Mouse (Mus musculus) embryonic facial prominence, embryonic 13.5 days (tissue): ENCODE results near the gene Cdk18. TPM values are rescaled to one million over a fixed set of nuclear protein-coding genes. Genes with fewer than 3 reads are reported as not detected.
A peak's percentile ranks its signal among the peaks of the same experiment; 100 is the strongest.

ENCODE experiments used
- ATAC-seq: fragments of 200-750 bp; cut with Nextera tagmentation; 2 replicates; pipeline ENCODE4 v1.8.0; 2017; ENCODE audit warnings: low read depth; ENCODE audit not compliant: insufficient number of reproducible peaks, insufficient read depth, low FRiP score, low TSS enrichment
- H3K27ac ChIP-seq: fragments of 300-500 bp; sonication (generic); 2 replicates; pipeline ENCODE4 v1.5.1; 2015; ENCODE audit warnings: moderate library complexity, mild to moderate bottlenecking, inconsistent platforms
- H3K27me3 ChIP-seq: fragments of 300-500 bp; sonication (generic); 2 replicates; pipeline ENCODE4 v1.6.1; 2015; ENCODE audit warnings: mild to moderate bottlenecking, inconsistent platforms
- H3K36me3 ChIP-seq: fragments of 300-500 bp; sonication (generic); 2 replicates; pipeline ENCODE4 v1.6.1; 2015; ENCODE audit warnings: mild to moderate bottlenecking, inconsistent platforms
- H3K4me1 ChIP-seq: fragments of 300-500 bp; sonication (generic); 2 replicates; pipeline ENCODE4 v1.6.1; 2015; ENCODE audit warnings: inconsistent platforms
- H3K4me2 ChIP-seq: fragments of 300-500 bp; sonication (generic); 2 replicates; pipeline ENCODE4 v1.6.1; 2015; ENCODE audit warnings: moderate library complexity, mild to moderate bottlenecking, inconsistent platforms
- H3K4me3 ChIP-seq: fragments of 300-500 bp; sonication (generic); 2 replicates; pipeline ENCODE4 v1.5.1; 2015; ENCODE audit warnings: mild to moderate bottlenecking, inconsistent platforms
- H3K9ac ChIP-seq: fragments of 300-500 bp; sonication (generic); 2 replicates; pipeline ENCODE4 v1.6.1; 2015; ENCODE audit warnings: mild to moderate bottlenecking, inconsistent platforms
- H3K9me3 ChIP-seq: fragments of 300-500 bp; sonication (generic); 2 replicates; pipeline ENCODE4 v1.6.1; 2016; ENCODE audit warnings: inconsistent platforms
- WGBS: fragments of 180-500 bp; shearing (Covaris S2); methylation state at CpG from one replicate; pipeline ENCODE4 v1.1.7; 2015; ENCODE audit warnings: mixed read lengths; 5-methylcytosine and 5-hydroxymethylcytosine counted together
- polyA plus RNA-seq: library from polyadenylated mRNA; unstranded; fragments of >200 nt; fragmentation: Nextera tagmentation; extraction: Ambion mirVana; gene quantifications from 2 replicates; pipeline ENCODE4 v1.2.1, GENCODE M21; 2015

The Cdk18 gene
- polyA plus RNA-seq, 1 experiment from 2014 or later = 2.3 TPM

DNA sequence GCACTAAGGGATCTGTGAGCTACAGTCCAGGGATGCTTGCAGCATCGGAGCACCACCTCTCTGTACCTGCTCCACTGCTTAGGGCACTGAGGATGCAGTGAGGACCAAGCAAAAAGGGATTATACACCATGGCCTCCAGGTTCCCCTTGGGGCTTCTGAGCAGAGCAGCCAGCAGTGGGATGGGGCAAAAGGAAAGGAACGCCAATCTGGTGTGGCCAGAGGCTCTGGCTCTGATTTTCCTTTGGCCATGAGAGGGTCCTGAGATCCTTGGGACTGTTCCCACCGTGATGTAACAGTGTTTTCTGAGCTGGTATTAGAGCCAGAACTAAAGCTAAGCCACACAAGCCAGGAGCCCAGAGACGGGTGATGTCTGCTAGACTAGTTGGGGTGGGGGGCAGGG is 20.2 kb upstream of the Cdk18 start:
- no peak for ATAC-seq
- WGBS = 49% methylated on average over 4 of the region's 4 CpGs
- Histone ChIP-seq H3K4me2 (no peak overlapping the region), H3K36me3 (no peaks in the 10 kb centered on the region), H3K27me3 (peaks cover 45% of the 10 kb centered on the region), H3K4me1 (peaks cover 19% of the 10 kb centered on the region), H3K27ac (no peak overlapping the region), H3K9me3 (no peaks in the 10 kb centered on the region), H3K9ac (no peak overlapping the region), H3K4me3 (no peak overlapping the region)

DNA sequence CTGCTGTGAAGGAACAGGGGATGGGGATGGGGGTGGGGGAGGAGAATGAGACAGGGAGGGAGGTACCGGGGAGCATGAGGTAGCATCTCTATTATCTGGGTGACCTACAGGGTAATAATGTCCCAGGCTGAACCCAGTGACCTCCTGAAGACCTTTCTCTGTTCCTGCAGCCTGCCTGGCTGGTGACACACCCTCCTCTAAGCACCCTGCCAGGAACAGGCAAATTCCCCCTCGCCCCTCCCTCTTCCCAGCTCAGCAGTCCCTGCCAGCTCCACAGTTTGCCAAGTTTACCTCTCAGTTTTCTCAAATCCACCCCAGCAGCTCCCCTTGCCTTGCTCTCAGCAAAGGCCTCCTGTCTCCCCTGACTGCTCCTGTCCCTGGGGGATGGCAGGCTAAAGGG is 19.3 kb upstream of the Cdk18 start:
- H3K4me1 ChIP-seq = peaks cover 21% of the 10 kb centered on the region

DNA sequence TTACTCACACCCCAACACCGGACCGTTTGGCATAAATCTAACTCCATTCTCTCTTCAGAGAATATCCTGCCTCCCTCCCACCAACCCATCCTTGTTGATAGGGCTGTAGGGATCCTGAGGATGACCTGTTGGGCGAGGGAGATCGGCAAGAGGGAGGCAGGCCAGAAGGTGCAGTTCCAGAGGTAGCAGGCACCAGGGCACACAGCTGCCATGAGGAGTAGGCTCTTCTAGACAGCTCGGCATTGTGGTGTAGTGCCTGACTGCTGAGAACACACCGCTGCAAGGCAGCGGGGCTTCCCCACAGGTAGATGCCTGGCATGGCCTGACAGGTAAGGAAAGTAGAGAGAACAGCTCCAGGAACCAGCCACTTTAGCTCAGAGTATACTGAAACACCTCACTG is 18.3 kb upstream of the Cdk18 start:
- H3K36me3 ChIP-seq = no peaks in the 10 kb centered on the region
- ATAC-seq = no peak
- no peaks in the 10 kb centered on the region for H3K9me3 ChIP-seq
- 24% methylated on average over 7 of the region's 7 CpGs for WGBS
- no peak overlapping the region for H3K9ac ChIP-seq
- H3K4me2 ChIP-seq = peak overlapping the region; percentile 48
- H3K27me3 ChIP-seq = peaks cover 33% of the 10 kb centered on the region
- H3K4me1 ChIP-seq = peaks cover 22% of the 10 kb centered on the region
- no peak overlapping the region for H3K4me3 ChIP-seq
- H3K27ac ChIP-seq = no peak overlapping the region

More for the DNA sequence above, 19.3 kb upstream of the Cdk18 start:
- Histone ChIP-seq H3K9ac (no peak overlapping the region), H3K9me3 (no peaks in the 10 kb centered on the region), H3K36me3 (no peaks in the 10 kb centered on the region), H3K27ac (no peak overlapping the region), H3K4me2 (no peak overlapping the region), H3K27me3 (peaks cover 39% of the 10 kb centered on the region), H3K4me3 (no peak overlapping the region)
- 0 out of 2 replicates have a peak, but pooled peaks have one; percentile 50 for ATAC-seq
- WGBS = 13% methylated on average over 1 of the region's 2 CpGs

DNA sequence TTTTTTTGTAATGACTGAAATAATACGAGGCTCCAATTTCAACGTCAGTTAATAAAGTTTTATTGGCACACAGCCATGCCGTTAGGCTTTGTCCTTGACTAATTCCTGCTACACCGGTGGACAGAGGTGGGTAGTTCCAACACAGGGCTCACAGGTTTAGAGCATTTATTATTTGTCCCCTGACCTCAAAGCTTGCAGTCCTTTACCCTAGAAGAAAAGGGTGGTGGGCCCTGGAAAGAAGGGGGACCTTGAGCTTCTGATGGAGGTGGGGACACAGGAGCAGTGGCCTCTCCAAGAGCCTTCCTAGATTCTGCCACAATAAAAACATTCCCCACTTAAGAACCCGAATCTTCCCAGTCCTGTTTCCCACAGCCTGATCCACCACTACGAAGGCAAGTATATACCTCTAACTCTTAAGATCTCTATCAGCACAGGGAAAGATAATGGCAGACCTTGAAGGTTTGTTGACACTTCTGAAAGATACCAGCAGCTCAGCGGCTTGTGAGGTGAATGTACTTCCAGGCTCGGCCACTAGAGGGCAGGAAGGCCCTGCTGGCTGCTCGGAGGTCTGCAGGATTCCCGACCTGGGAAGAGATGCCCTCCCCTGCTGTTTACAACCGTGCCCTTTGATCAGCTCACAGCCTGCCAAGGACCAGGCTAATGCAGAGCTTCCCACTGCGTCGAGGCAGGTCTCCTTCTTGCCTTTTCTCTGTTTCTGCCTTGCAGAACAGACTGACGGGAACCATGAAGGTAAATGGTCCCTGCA is 17.7 kb upstream of the Cdk18 start:
- Histone ChIP-seq H3K36me3 (no peaks in the 10 kb centered on the region), H3K27ac (no peak overlapping the region), H3K4me1 (peaks cover 22% of the 10 kb centered on the region), H3K27me3 (peaks cover 33% of the 10 kb centered on the region), H3K9ac (no peak overlapping the region), H3K9me3 (no peaks in the 10 kb centered on the region), H3K4me2 (peak overlapping the region; percentile 48), H3K4me3 (no peak overlapping the region)
- 0 out of 2 replicates have a peak, but pooled peaks have one; percentile 41 for ATAC-seq
- WGBS = 23% methylated on average over 14 of the region's 14 CpGs

DNA sequence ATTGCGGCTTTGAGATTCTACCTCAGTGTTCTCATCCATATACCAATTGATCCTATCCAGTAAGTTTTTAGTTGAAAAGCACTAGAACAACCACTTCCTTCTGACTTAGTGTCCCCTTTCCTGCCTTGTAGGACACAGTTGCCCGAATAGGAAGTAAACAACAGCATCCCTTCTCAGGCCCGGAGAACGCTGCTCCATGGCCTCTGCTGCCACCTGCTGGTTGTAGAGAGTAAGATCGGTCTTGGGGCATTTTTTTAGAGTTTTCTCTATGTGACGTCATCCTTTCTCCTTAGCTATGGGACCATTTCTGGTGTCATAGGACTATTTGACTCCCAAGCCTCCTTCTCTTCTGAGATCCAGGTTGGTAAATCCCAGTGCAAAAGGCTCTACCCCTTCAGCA is 16.3 kb upstream of the Cdk18 start:
- no peak overlapping the region for H3K4me2 ChIP-seq
- no peak for ATAC-seq
- peaks cover 25% of the 10 kb centered on the region for H3K4me1 ChIP-seq
- no peaks in the 10 kb centered on the region for H3K9me3 ChIP-seq
- 13% methylated on average over 6 of the region's 6 CpGs for WGBS
- no peak overlapping the region for H3K27ac ChIP-seq
- no peaks in the 10 kb centered on the region for H3K36me3 ChIP-seq
- H3K4me3 ChIP-seq = no peak overlapping the region
- no peak overlapping the region for H3K9ac ChIP-seq
- H3K27me3 ChIP-seq = peaks cover 26% of the 10 kb centered on the region

DNA sequence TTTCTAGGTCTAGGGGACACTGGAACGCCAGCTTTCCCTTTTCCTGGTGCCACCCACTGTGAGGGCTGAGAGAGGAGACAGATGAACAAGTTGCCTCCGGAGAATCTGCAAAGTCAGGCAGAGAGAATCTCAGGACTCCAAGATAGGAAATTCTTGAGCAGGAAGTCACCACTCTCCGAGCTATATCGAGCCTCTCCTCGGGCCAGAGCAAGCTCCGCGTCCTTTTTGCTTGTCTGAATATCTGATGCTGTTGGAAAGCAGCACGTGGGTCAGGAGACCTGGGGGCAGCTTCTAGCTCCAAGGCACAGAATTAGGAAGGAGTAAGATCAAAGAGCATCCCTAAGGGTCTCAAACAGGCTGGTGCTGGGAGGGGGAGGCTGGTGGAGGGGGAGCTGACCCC is 14.2 kb upstream of the Cdk18 start:
- Histone ChIP-seq H3K36me3 (no peaks in the 10 kb centered on the region), H3K4me1 (peaks cover 24% of the 10 kb centered on the region), H3K27me3 (peaks cover 13% of the 10 kb centered on the region), H3K4me3 (no peak overlapping the region), H3K9ac (no peak overlapping the region), H3K9me3 (no peaks in the 10 kb centered on the region), H3K4me2 (no peak overlapping the region), H3K27ac (no peak overlapping the region)
- ATAC-seq = no peak
- 14% methylated on average over 8 of the region's 8 CpGs for WGBS

DNA sequence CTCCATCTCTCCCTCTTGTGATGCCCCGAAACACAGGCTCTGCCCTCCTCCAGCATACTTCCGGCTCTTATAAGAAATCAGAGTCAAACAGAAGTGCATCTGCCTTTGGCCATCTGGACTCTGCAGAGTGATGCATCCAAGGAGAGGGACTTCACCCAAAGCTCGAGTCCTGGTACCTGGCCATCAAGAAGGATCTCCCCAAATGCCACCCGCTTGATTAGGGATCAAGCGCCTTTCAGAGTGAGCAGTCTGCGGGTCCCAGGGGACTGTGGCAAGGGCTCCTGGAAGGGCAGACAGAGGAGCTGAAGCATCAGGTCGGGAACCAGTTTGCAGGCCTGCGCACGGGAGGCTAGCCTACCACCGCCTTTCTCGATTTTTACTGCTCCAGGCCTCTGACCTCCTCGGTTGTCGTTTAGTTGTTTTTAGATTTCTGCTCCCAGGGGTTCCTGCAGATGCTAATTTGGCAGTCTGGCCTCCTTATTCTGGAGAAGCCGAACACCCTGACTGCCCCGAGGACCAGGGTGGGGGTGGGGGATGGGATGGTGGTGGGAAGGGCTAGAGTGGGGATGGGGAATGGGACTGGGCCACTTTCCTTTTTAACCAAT is 13.7 kb upstream of the Cdk18 start:
- no peak for ATAC-seq
- peaks cover 26% of the 10 kb centered on the region for H3K4me1 ChIP-seq
- no peak overlapping the region for H3K9ac ChIP-seq
- peaks cover 8% of the 10 kb centered on the region for H3K27me3 ChIP-seq
- 29% methylated on average over 15 of the region's 15 CpGs for whole genome bisulfite sequencing
- H3K36me3 ChIP-seq = no peaks in the 10 kb centered on the region
- no peak overlapping the region for H3K4me3 ChIP-seq
- no peak overlapping the region for H3K27ac ChIP-seq
- no peak overlapping the region for H3K4me2 ChIP-seq
- H3K9me3 ChIP-seq = no peaks in the 10 kb centered on the region

DNA sequence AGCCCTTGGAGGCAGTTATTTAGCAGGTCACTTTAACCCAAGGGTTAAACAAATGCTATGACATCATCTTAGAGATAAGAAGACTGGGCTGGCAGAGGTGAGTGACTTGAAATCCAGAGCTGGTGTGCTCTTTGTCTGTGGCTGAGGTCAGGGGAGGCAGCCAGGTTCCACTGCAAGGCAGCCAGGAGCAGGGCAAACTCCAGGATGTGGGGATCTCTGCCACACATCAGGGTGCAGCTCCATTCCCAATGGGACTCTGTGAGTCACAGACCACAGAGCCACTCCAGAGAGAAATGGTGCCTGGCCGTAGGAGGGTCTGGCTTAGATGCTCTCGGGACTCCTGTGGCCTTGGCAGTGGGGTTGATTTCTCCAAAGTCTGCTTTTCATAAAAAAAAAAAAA is 12.4 kb upstream of the Cdk18 start:
- ATAC-seq = no peak
- WGBS = 24% methylated on average over 2 of the region's 2 CpGs

DNA sequence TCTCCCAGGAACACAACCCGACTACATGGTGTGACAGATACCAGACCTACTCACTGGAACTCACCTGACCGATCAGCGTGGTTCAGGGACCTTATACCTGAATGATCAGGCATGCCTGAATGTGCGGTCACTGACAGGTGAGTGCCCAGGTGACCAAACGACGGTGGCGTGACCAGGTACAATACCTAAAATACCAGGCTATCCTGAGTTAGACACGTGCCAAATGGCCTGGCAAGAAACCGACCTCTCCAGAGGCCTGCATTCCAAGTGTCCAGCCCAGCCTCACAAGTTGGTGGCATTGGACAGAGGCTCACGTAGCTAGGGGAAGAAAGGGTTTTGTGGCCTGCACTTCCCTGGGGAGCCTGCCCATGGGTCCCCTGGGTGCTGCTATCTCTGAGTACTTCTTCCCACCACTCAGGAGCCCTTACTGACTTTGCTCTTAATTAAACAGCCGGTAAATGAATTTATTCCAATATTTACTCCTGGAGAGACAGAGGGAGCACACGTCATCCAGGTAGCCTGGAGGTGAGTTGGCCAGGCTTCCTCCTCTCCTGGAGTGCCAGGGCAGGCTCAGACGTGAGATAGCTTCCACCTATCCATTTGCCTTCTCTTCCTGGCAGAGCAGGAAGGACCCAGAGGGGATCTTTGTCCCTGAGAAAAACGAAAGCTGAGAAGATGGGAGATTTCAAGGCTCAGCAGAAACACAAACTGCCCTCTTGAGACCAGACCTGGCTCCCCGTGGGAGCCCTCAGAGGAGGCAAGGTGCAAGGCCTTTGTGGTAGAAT is 11.5 kb upstream of the Cdk18 start:
- Histone ChIP-seq H3K4me2 (no peak overlapping the region), H3K4me3 (no peak overlapping the region), H3K36me3 (no peaks in the 10 kb centered on the region), H3K9ac (no peak overlapping the region), H3K4me1 (peaks cover 19% of the 10 kb centered on the region; the same call in 1 of the 2 replicates), H3K27ac (no peak overlapping the region), H3K9me3 (no peaks in the 10 kb centered on the region), H3K27me3 (no peaks in the 10 kb centered on the region)
- ATAC-seq = no peak
- 65% methylated on average over 15 of the region's 15 CpGs for WGBS

More for the DNA sequence above, 12.4 kb upstream of the Cdk18 start:
- H3K4me1 ChIP-seq = peaks cover 19% of the 10 kb centered on the region; the same call in 1 of the 2 replicates
- H3K9me3 ChIP-seq = no peaks in the 10 kb centered on the region
- no peak overlapping the region for H3K9ac ChIP-seq
- no peak overlapping the region for H3K4me3 ChIP-seq
- H3K4me2 ChIP-seq = no peak overlapping the region
- H3K27me3 ChIP-seq = no peaks in the 10 kb centered on the region
- no peaks in the 10 kb centered on the region for H3K36me3 ChIP-seq
- H3K27ac ChIP-seq = no peak overlapping the region

DNA sequence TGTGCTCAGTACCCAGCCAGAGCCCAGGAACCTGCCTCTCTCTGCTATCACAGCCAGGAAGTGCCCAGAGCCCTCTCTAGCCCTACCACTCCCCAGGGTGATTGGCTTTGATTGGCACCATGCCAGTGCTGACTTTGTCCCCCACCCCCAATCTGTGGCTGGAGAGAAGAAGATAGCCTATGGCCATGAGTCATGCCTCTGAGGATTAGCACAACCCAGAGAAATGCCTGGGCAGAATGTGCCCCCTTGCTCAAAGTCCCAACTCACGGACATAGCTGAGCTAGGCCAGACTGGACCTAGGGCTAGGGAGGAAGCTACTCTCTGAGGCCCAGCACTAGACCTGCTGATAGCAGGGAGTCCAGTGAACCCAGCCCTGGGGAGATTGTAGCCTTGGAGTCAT is 10.7 kb upstream of the Cdk18 start:
- Histone ChIP-seq H3K4me3 (no peak overlapping the region), H3K9ac (0 out of 2 replicates have a peak overlapping the region, but pooled peaks have one; percentile 6), H3K27me3 (no peaks in the 10 kb centered on the region), H3K36me3 (no peaks in the 10 kb centered on the region), H3K9me3 (no peaks in the 10 kb centered on the region), H3K4me2 (no peak overlapping the region), H3K4me1 (peaks cover 19% of the 10 kb centered on the region; the same call in 1 of the 2 replicates), H3K27ac (no peak overlapping the region)
- WGBS = 46% methylated on average over 1 of the region's 1 CpGs
- no peak for ATAC-seq

DNA sequence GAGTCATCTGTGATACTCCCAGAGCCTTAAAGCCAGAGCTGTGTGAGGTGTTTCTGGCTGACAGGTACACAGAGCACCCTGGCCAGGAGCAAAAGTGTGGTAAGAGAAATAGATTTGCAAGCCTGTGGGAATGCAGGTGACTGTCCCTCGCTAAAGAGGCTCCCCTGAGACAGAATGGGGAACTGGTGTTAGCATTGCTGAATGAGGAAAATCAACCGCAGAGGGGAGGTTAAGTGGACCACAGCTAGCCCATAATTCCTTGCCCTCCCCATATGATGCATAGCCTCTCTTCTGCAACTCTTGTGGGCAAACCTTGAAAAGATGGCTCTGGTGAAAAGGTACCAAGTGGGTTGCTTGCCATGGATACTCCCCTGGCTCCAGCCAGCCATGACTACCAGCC is 9.9 kb upstream of the Cdk18 start:
- no peaks in the 10 kb centered on the region for H3K9me3 ChIP-seq
- no peaks in the 10 kb centered on the region for H3K27me3 ChIP-seq
- no peak overlapping the region for H3K4me2 ChIP-seq
- H3K4me3 ChIP-seq = no peak overlapping the region
- peaks cover 19% of the 10 kb centered on the region; the same call in 1 of the 2 replicates for H3K4me1 ChIP-seq
- ATAC-seq = no peak
- no peak overlapping the region for H3K27ac ChIP-seq
- no peaks in the 10 kb centered on the region for H3K36me3 ChIP-seq
- no peak overlapping the region for H3K9ac ChIP-seq
- WGBS = 65% methylated on average over 2 of the region's 2 CpGs
